Mouse (Mus musculus): ENCODE data around the gene Cacna1e. TPM values are rescaled to one million over a fixed set of nuclear protein-coding genes. Genes with fewer than 3 reads are reported as not detected.

The Cacna1e gene
- polyA plus RNA-seq, 1 experiment from 2014 or later = 1.7 TPM

GRCm38 (mm10) chr1:154823098-154823497 is 61.2 kb downstream of the Cacna1e start:
- no peak for ATAC-seq (ENCODE audit: low FRiP score)
- 84% methylated on average over 3 of the region's 3 CpGs for WGBS
- no peaks in the 10 kb centered on the region for H3K36me3 ChIP-seq (ENCODE audit: control insufficient read depth, insufficient read depth, low read length)
- no peaks in the 10 kb centered on the region for H3K27me3 ChIP-seq (ENCODE audit: control insufficient read depth, insufficient read depth, low read length)
- H3K4me2 ChIP-seq = no peak overlapping the region
- no peak overlapping the region for H3K27ac ChIP-seq (ENCODE audit: low read depth, low read length)
- H3K4me1 ChIP-seq (ENCODE audit: control insufficient read depth, insufficient read depth, low read length) = no peaks in the 10 kb centered on the region
- no peak overlapping the region for H3K9ac ChIP-seq (ENCODE audit: low read length)
- no peaks in the 10 kb centered on the region for H3K9me3 ChIP-seq (ENCODE audit: control insufficient read depth, low read length)
- no peak for DNase-seq (ENCODE audit: low spot score, missing footprints)
- no peak overlapping the region for H3K4me3 ChIP-seq (ENCODE audit: low read depth, low read length)

GRCm38 (mm10) chr1:154820422-154820821 is 63.9 kb downstream of the Cacna1e start:
- Histone ChIP-seq H3K4me3 (ENCODE audit: low read depth, low read length) (no peak overlapping the region), H3K9ac (ENCODE audit: low read length) (no peak overlapping the region), H3K36me3 (ENCODE audit: control insufficient read depth, insufficient read depth, low read length) (no peaks in the 10 kb centered on the region), H3K27ac (ENCODE audit: low read depth, low read length) (no peak overlapping the region), H3K4me1 (ENCODE audit: control insufficient read depth, insufficient read depth, low read length) (no peaks in the 10 kb centered on the region), H3K9me3 (ENCODE audit: control insufficient read depth, low read length) (no peaks in the 10 kb centered on the region), H3K4me2 (no peak overlapping the region), H3K27me3 (ENCODE audit: control insufficient read depth, insufficient read depth, low read length) (no peaks in the 10 kb centered on the region; the same call in 1 of the 2 replicates)
- 94% methylated on average over 7 of the region's 7 CpGs for whole genome bisulfite sequencing
- ATAC-seq (ENCODE audit: low FRiP score) (no peak), DNase-seq (ENCODE audit: low spot score, missing footprints) (no peak)

GRCm38 (mm10) chr1:154819960-154820359 is 64.3 kb downstream of the Cacna1e start:
- Histone ChIP-seq H3K4me1 (ENCODE audit: control insufficient read depth, insufficient read depth, low read length) (no peaks in the 10 kb centered on the region), H3K4me3 (ENCODE audit: low read depth, low read length) (no peak overlapping the region), H3K9ac (ENCODE audit: low read length) (no peak overlapping the region), H3K36me3 (ENCODE audit: control insufficient read depth, insufficient read depth, low read length) (no peaks in the 10 kb centered on the region), H3K27me3 (ENCODE audit: control insufficient read depth, insufficient read depth, low read length) (no peaks in the 10 kb centered on the region; the same call in 1 of the 2 replicates), H3K9me3 (ENCODE audit: control insufficient read depth, low read length) (no peaks in the 10 kb centered on the region), H3K4me2 (no peak overlapping the region), H3K27ac (ENCODE audit: low read depth, low read length) (no peak overlapping the region)
- ATAC-seq (ENCODE audit: low FRiP score) (no peak), DNase-seq (ENCODE audit: low spot score, missing footprints) (no peak)
- WGBS = 67% methylated on average over 2 of the region's 2 CpGs

GRCm38 (mm10) chr1:154818742-154819141 is 65.6 kb downstream of the Cacna1e start:
- Histone ChIP-seq H3K4me3 (ENCODE audit: low read depth, low read length) (no peak overlapping the region), H3K9me3 (ENCODE audit: control insufficient read depth, low read length) (no peaks in the 10 kb centered on the region), H3K9ac (ENCODE audit: low read length) (no peak overlapping the region), H3K36me3 (ENCODE audit: control insufficient read depth, insufficient read depth, low read length) (no peaks in the 10 kb centered on the region), H3K27me3 (ENCODE audit: control insufficient read depth, insufficient read depth, low read length) (no peaks in the 10 kb centered on the region; the same call in 1 of the 2 replicates), H3K4me2 (no peak overlapping the region), H3K27ac (ENCODE audit: low read depth, low read length) (no peak overlapping the region), H3K4me1 (ENCODE audit: control insufficient read depth, insufficient read depth, low read length) (no peaks in the 10 kb centered on the region)
- 36% methylated on average over 1 of the region's 1 CpGs for WGBS
- ATAC-seq (ENCODE audit: low FRiP score) (no peak), DNase-seq (ENCODE audit: low spot score, missing footprints) (no peak)

GRCm38 (mm10) chr1:154816836-154817235 is 67.5 kb downstream of the Cacna1e start:
- Histone ChIP-seq H3K9ac (ENCODE audit: low read length) (no peak overlapping the region), H3K27me3 (ENCODE audit: control insufficient read depth, insufficient read depth, low read length) (no peaks in the 10 kb centered on the region; the same call in 1 of the 2 replicates), H3K4me2 (no peak overlapping the region), H3K27ac (ENCODE audit: low read depth, low read length) (no peak overlapping the region), H3K4me1 (ENCODE audit: control insufficient read depth, insufficient read depth, low read length) (no peaks in the 10 kb centered on the region), H3K4me3 (ENCODE audit: low read depth, low read length) (no peak overlapping the region), H3K36me3 (ENCODE audit: control insufficient read depth, insufficient read depth, low read length) (no peaks in the 10 kb centered on the region), H3K9me3 (ENCODE audit: control insufficient read depth, low read length) (no peaks in the 10 kb centered on the region)
- DNase-seq (ENCODE audit: low spot score, missing footprints) (no peak), ATAC-seq (ENCODE audit: low FRiP score) (no peak)
- 73% methylated on average over 6 of the region's 6 CpGs for WGBS

GRCm38 (mm10) chr1:154816267-154816666 is 68.0 kb downstream of the Cacna1e start:
- H3K4me1 ChIP-seq (ENCODE audit: control insufficient read depth, insufficient read depth, low read length) = no peaks in the 10 kb centered on the region
- WGBS = 90% methylated on average over 3 of the region's 3 CpGs
- ATAC-seq (ENCODE audit: low FRiP score) (no peak), DNase-seq (ENCODE audit: low spot score, missing footprints) (no peak)
- no peaks in the 10 kb centered on the region for H3K9me3 ChIP-seq (ENCODE audit: control insufficient read depth, low read length)
- H3K4me3 ChIP-seq (ENCODE audit: low read depth, low read length) = no peak overlapping the region
- no peak overlapping the region for H3K9ac ChIP-seq (ENCODE audit: low read length)
- H3K4me2 ChIP-seq = no peak overlapping the region
- H3K36me3 ChIP-seq (ENCODE audit: control insufficient read depth, insufficient read depth, low read length) = no peaks in the 10 kb centered on the region
- H3K27ac ChIP-seq (ENCODE audit: low read depth, low read length) = no peak overlapping the region
- no peaks in the 10 kb centered on the region; the same call in 1 of the 2 replicates for H3K27me3 ChIP-seq (ENCODE audit: control insufficient read depth, insufficient read depth, low read length)

GRCm38 (mm10) chr1:154805742-154806141 is 78.6 kb downstream of the Cacna1e start:
- WGBS = 97% methylated on average over 1 of the region's 1 CpGs
- H3K27ac ChIP-seq (ENCODE audit: low read depth, low read length) = no peak overlapping the region
- no peaks in the 10 kb centered on the region for H3K36me3 ChIP-seq (ENCODE audit: control insufficient read depth, insufficient read depth, low read length)
- ATAC-seq (ENCODE audit: low FRiP score) (no peak), DNase-seq (ENCODE audit: low spot score, missing footprints) (no peak)
- H3K9me3 ChIP-seq (ENCODE audit: control insufficient read depth, low read length) = no peaks in the 10 kb centered on the region; the same call in 1 of the 2 replicates
- H3K4me1 ChIP-seq (ENCODE audit: control insufficient read depth, insufficient read depth, low read length) = no peaks in the 10 kb centered on the region
- no peak overlapping the region for H3K4me3 ChIP-seq (ENCODE audit: low read depth, low read length)
- H3K27me3 ChIP-seq (ENCODE audit: control insufficient read depth, insufficient read depth, low read length) = no peaks in the 10 kb centered on the region
- H3K9ac ChIP-seq (ENCODE audit: low read length) = no peak overlapping the region
- no peak overlapping the region for H3K4me2 ChIP-seq

- H3K4me1 ChIP-seq (ENCODE audit: control insufficient read depth, insufficient read depth, low read length) = no peaks in the 10 kb centered on the region
- H3K4me3 ChIP-seq (ENCODE audit: low read depth, low read length) = no peak overlapping the region
- H3K27me3 ChIP-seq (ENCODE audit: control insufficient read depth, insufficient read depth, low read length) = no peaks in the 10 kb centered on the region
- no peak overlapping the region for H3K9ac ChIP-seq (ENCODE audit: low read length)
- H3K36me3 ChIP-seq (ENCODE audit: control insufficient read depth, insufficient read depth, low read length) = no peaks in the 10 kb centered on the region
- H3K9me3 ChIP-seq (ENCODE audit: control insufficient read depth, low read length) = no peaks in the 10 kb centered on the region; the same call in 1 of the 2 replicates
- H3K4me2 ChIP-seq = no peak overlapping the region
- DNase-seq (ENCODE audit: low spot score, missing footprints) = no peak
- no peak for ATAC-seq (ENCODE audit: low FRiP score)
- WGBS = 93% methylated on average over 3 of the region's 3 CpGs
- no peak overlapping the region for H3K27ac ChIP-seq (ENCODE audit: low read depth, low read length)
Measured at GRCm38 (mm10) chr1:154805038-154805437, 79.3 kb downstream of the Cacna1e start.

- ATAC-seq (ENCODE audit: low FRiP score) (no peak), DNase-seq (ENCODE audit: low spot score, missing footprints) (peak; percentile 49)
- Histone ChIP-seq H3K4me1 (ENCODE audit: control insufficient read depth, insufficient read depth, low read length) (no peaks in the 10 kb centered on the region), H3K27ac (ENCODE audit: low read depth, low read length) (no peak overlapping the region), H3K27me3 (ENCODE audit: control insufficient read depth, insufficient read depth, low read length) (no peaks in the 10 kb centered on the region), H3K9ac (ENCODE audit: low read length) (no peak overlapping the region), H3K36me3 (ENCODE audit: control insufficient read depth, insufficient read depth, low read length) (no peaks in the 10 kb centered on the region), H3K4me2 (no peak overlapping the region), H3K4me3 (ENCODE audit: low read depth, low read length) (no peak overlapping the region), H3K9me3 (ENCODE audit: control insufficient read depth, low read length) (no peaks in the 10 kb centered on the region)
- 73% methylated on average over 5 of the region's 5 CpGs for WGBS
Measured at GRCm38 (mm10) chr1:154802301-154802904, 81.9 kb downstream of the Cacna1e start.
